Mouse (Mus musculus): ENCODE results near the gene Nadk2.
A peak's percentile ranks its signal among the peaks of the same experiment; 100 is the strongest.

The Nadk2 gene

DNA sequence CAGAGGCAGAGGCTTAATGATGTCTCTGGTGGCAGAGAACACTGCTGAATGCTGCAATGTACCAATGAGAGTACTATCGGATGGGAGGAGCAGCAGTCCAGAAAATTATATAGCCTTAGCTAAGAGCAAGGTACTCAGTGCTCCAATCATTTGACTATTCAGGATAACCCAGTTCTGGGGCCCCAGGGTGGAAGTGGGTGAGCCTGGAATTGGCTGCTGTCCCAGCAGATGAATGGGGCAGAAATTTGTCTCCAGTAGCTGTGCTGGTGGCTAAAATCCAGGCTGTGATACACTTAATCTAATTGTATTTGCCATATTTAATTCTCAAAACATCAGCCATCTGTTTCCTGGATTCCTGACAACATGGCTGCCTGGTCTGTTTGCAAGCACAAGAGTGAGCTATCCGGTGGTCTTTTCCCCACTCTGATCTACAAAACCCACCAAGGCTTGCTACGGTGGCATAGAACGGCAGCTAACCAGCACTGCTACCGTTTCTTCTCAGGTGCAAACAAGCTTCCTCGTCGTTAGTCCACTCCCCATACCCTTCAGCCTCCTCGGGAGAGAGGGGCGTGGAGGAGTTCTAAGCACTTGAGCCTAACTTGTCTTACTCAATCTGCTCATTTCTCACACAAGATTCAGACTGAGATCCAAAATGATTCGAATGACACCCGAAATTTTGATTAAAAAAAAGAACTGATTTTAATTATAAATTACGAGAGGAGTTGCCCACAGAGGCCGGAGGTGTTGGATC, 61.8 kb downstream of the Nadk2 start:
- DNase-seq: no peak

DNA sequence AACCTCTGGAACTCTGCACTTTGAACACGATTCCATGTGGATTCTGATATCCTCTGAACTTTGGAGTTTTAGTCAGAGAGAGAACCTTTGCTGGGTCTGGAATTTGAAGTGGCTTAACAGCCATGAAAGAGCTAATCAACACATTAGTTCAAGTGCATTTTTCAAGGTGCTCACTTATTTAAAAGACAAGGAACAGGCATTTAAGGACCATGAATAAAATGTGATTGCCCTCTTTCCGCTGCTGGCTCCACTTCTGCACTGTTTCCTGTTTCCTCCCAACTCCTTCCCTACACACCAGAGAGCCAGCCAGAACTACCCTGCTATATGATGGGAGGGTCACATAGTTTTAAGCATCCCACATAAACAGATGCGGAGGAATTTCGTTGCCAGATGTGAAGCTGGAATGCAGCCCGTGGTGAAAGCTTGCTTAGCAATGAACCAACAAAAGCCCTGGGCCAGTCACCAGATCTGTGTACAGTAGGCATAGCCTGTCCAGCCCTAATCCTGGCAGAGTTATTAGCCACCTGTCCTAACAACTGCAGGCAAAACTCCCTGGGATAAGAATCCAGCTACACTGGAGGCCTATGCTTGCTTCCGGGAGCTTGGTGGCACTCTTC, 63.9 kb downstream of the Nadk2 start:
- peak; percentile 41 to 55 for DNase-seq

DNA sequence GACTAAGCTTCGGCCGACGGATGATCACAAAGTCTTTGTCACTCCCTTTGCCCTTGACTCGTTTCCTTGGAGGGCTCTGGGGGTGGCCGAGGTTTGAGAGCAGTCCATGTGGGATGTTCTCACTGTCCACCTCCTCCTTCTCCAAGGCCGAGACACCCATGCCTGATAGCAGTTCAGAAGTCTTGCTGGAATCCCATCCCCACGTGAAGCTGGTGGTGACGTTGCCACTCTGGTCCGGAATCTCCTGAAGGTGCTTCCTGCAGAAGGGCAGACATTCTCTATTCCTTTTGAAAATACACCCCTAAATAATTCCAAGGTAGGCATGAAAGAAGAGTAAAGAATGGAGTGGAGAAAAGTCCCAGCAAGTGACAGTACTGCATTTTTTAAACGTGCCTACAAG, 68.4 kb downstream of the Nadk2 start:
- DNase-seq: no peak

DNA sequence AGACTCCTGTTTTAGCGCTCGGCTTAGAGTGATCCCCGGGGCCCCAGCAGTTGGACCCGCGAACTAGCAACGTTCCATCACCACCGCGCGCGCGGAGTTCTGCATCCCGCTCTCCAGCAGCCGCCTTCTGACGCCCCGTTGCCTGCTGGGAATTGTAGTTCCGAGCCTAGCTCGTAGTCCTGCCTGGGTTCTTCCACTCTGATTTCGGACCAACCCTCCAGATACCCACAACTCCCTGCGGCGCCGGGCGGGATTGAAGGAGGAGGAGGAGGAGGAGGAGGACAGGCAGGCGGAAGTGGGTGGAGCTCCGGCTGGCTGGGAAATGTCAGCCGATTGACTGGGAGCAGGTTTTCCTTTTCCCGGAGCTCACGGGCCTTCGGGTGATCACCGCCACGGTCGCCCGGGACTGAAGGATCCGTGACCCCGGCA, 69.2 kb downstream of the Nadk2 start, which contains the start of gene Lmbrd2:
Gene Lmbrd2 (plus strand): TSS at position 299 of the 429 bp plus-strand sequence.
- peak; percentile 97 for DNase-seq

DNA sequence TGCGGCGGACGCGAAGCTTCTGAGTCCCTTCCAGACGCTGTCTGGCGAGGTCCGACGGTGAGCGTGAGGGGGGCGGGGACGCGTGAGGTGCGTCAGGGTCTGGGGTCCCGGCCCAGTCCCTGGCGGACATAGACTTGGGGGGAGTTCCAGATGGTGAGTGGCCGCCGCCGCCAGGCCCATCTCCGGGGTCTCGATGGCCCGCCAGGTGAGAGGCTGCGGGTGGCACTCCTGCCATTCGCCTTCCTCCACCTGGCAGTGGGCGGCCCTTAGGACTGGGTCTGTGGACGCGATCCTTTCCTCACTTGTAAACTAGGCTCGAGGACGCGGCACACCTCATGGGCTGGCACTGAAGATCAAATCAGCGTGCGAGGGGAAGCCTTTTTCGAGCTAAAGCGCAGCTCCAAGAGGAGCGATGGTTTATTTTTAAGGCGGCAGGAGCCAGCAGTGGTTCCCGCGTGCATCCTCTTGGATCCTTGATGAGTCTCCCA, 69.7 kb downstream of the Nadk2 start:
- peak; percentile 60 for DNase-seq

DNA sequence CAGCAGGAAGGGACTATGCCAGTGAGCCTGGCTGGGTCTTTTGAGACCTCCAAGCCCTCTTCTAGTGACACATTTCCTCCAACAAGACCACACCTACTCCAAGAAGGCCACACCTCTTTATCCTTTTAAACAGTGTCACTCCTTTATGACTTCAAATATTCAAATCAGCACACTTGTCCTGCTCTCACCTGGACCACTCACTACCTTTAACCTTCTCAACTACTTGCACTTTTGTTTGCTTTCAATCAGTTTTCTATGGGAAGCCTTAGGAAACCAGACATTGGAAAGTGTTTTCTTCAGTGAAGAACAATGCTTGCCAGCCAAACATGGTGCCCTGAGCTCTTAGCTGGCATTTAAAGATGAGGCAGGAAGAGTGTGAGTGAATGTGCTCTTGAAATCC, 84.3 kb downstream of the Nadk2 start, which contains the start of gene Skp2:
Gene Skp2 (minus strand): TSS at position 101 of the 400 bp plus-strand sequence.
- DNase-seq: no peak
